Mouse (Mus musculus) CH12.LX (cell line): ENCODE measurements at regions not wholly inside any gene's neighbourhood (a gene's known extent, or its start where the extent isn't known, plus 50 kb on each side); places are given as distances from the start of the nearest gene placed in this dataset.
"Not testable (repeated sequence)": the region's sequence is repeated elsewhere in the genome, so short reads cannot be mapped to it uniquely, and the experiment has no call there.

Experiments
- DNase-seq: peaks from one replicate; pipeline ENCODE4 v3.0.0-alpha.2; 2013; ENCODE audit errors: extremely low read depth
- H3K27ac ChIP-seq: 2 replicates; pipeline ENCODE4 v1.5.1; 2012; ENCODE audit warnings: low read depth, mild to moderate bottlenecking, control low read depth, moderate library complexity; ENCODE audit not compliant: insufficient read depth
- H3K27me3 ChIP-seq: replicated peaks from 2 replicates; pipeline ENCODE3; 2012; ENCODE audit warnings: inconsistent platforms
- H3K36me3 ChIP-seq, 2 experiments: replicated peaks in 1 of 2; 2 replicates each; pipeline versions ENCODE3 to v1.6.1; 2012; ENCODE audit warnings: inconsistent platforms in 1 of 2, low read length in 1 of 2, mild to moderate bottlenecking in 1 of 2, mixed read lengths in 1 of 2, moderate library complexity in 1 of 2; ENCODE audit not compliant: control insufficient read depth in 1 of 2, insufficient read depth in 1 of 2
- H3K4me1 ChIP-seq, 2 experiments: 2 replicates each; pipeline ENCODE4 v1.6.1; 2012; ENCODE audit warnings: inconsistent platforms in 1 of 2, moderate library complexity in 1 of 2; ENCODE audit not compliant: insufficient read depth in 2 of 2, control insufficient read depth in 1 of 2
- H3K4me2 ChIP-seq: 2 replicates; pipeline ENCODE4 v1.6.1; 2012; ENCODE audit warnings: low read depth, mild to moderate bottlenecking, control low read depth; ENCODE audit not compliant: poor library complexity, insufficient read depth, severe bottlenecking
- H3K4me3 ChIP-seq, 3 experiments: fragments of 150-350 bp in 1 of 3; sonication (generic) in 1 of 3; replicated peaks in 1 of 3; 2 replicates each; pipeline versions ENCODE3 to v1.5.1; 2011 to 2012; ENCODE audit warnings: low read depth in 2 of 3, low read length in 2 of 3, mild to moderate bottlenecking in 2 of 3, moderate library complexity in 2 of 3, control low read depth in 1 of 3, improper control_type of control experiment in 1 of 3, inconsistent platforms in 1 of 3, mixed read lengths in 1 of 3; ENCODE audit not compliant: poor library complexity in 1 of 3
- H3K79me2 ChIP-seq: replicated peaks from 2 replicates; pipeline ENCODE4 v1.6.1; 2012; ENCODE audit warnings: mild to moderate bottlenecking, moderate library complexity; ENCODE audit not compliant: control insufficient read depth, poor library complexity, insufficient read depth, severe bottlenecking; ENCODE audit errors: extremely low read depth
- H3K9ac ChIP-seq: 2 replicates; pipeline ENCODE4 v1.6.1; 2012; ENCODE audit warnings: low read depth, mild to moderate bottlenecking, control low read depth, moderate library complexity; ENCODE audit not compliant: insufficient read depth
- H3K9me3 ChIP-seq: replicated peaks from 2 replicates; pipeline ENCODE3; 2012; ENCODE audit warnings: low read length, inconsistent platforms, mixed read lengths
- CHD2 ChIP-seq: IDR thresholded peaks from 2 replicates; pipeline ENCODE4 v1.6.1; 2011; ENCODE audit warnings: low read length, improper control_type of control experiment
- CTCF ChIP-seq, 2 experiments: IDR thresholded peaks in 1 of 2; conservative IDR thresholded peaks in 1 of 2; 2 replicates each; pipeline ENCODE4 v1.5.1; 2011 to 2012; ENCODE audit warnings: low read depth in 2 of 2, low read length in 2 of 2, improper control_type of control experiment in 1 of 2, inconsistent platforms in 1 of 2, mild to moderate bottlenecking in 1 of 2, moderate library complexity in 1 of 2
- MAX ChIP-seq: IDR thresholded peaks from 2 replicates; pipeline ENCODE4 v1.6.1; 2011; ENCODE audit warnings: low read length, improper control_type of control experiment
- MAZ ChIP-seq: IDR thresholded peaks from 2 replicates; pipeline ENCODE4 v1.6.1; 2012; ENCODE audit warnings: low read depth, mild to moderate bottlenecking, inconsistent platforms, low read length, improper control_type of control experiment, moderate library complexity
- PAX5 ChIP-seq: IDR thresholded peaks from 2 replicates; pipeline ENCODE4 v1.6.1; 2012; ENCODE audit warnings: low read length, inconsistent platforms, mixed read lengths
- SIN3A ChIP-seq: IDR thresholded peaks from 2 replicates; pipeline ENCODE4 v1.6.1; 2012; ENCODE audit warnings: low read length, improper control_type of control experiment, inconsistent platforms
- ZKSCAN1 ChIP-seq: IDR thresholded peaks from 2 replicates; pipeline ENCODE4 v1.6.1; 2012; ENCODE audit warnings: low read depth, inconsistent platforms, low read length, improper control_type of control experiment, borderline replicate concordance
- dilution Hi-C: fragments of 300-500 bp; cut with MboI; formaldehyde crosslinking; loops from 2 replicates; pipeline ENCODE4 v1.14.3; 2020; ENCODE audit warnings: low sequenced_read_pairs; ENCODE audit not compliant: extremely low pct_unique_long_range_greater_than_20kb, extremely low pct_ligation_motif_present
- in situ Hi-C: fragments of 300-500 bp; cut with MboI; formaldehyde crosslinking; loops from 3 replicates; pipeline ENCODE4 v1.14.3; 2019; ENCODE audit warnings: low sequenced_read_pairs, low pct_ligation_motif_present, low pct_unique_long_range_greater_than_20kb, mixed read lengths

- in situ Hi-C loops, result no loop called here
- H3K27ac ChIP-seq, result no peak overlapping the region
- H3K4me3 ChIP-seq, result no peak overlapping the region
- TF ChIP-seq MAX (no peak), CHD2 (no peak), ZKSCAN1 (no peak), MAZ (no peak), PAX5 (no peak)
- H3K4me2 ChIP-seq, result no peak overlapping the region
- no peaks in the 10 kb centered on the region for H3K4me1 ChIP-seq
- dilution Hi-C loops, result no loop called here
- no peaks in the 10 kb centered on the region for H3K79me2 ChIP-seq
- no peaks in the 10 kb centered on the region for H3K9me3 ChIP-seq
- no peaks in the 10 kb centered on the region for H3K36me3 ChIP-seq
- no peak overlapping the region for H3K9ac ChIP-seq
- H3K27me3 ChIP-seq, result peaks cover 13% of the 10 kb centered on the region
- no peak for DNase-seq
Observed at GRCm38 (mm10) chr16:58155538-58155937, 252.7 kb upstream of the Dcbld2 start.

GRCm38 (mm10) chr16:58178744-58179401 is 229.4 kb upstream of the Dcbld2 start:
- dilution Hi-C loops (no loop called here), in situ Hi-C loops (no loop called here)

GRCm38 (mm10) chr16:58179981-58180380 is 228.3 kb upstream of the Dcbld2 start:
- H3K4me1 ChIP-seq, in situ Hi-C loops: not testable (repeated sequence)

More at GRCm38 (mm10) chr16:58178744-58179401, 229.4 kb upstream of the Dcbld2 start:
- no peaks in the 10 kb centered on the region for H3K36me3 ChIP-seq
- H3K4me1 ChIP-seq, result peaks cover 0 to 3% of the 10 kb centered on the region in 2 experiments; a peak in 1 of 4 replicates
- no peak overlapping the region for H3K27ac ChIP-seq
- no peaks in the 10 kb centered on the region for H3K79me2 ChIP-seq
- TF ChIP-seq SIN3A (no peak), CTCF (conservative IDR thresholded peaks at IDR 0.05 in 1 of 2, IDR thresholded peaks at IDR 0.05 in 1 of 2; ENCODE audit: low read depth in 2 of 2, low read length in 2 of 2) (no peak)
- H3K4me2 ChIP-seq, result no peak overlapping the region
- H3K9ac ChIP-seq, result no peak overlapping the region
- no peaks in the 10 kb centered on the region for H3K9me3 ChIP-seq
- no peak overlapping the region for H3K4me3 ChIP-seq
- DNase-seq, result no peak
- H3K27me3 ChIP-seq, result peaks cover 12% of the 10 kb centered on the region

More at GRCm38 (mm10) chr16:58179981-58180380, 228.3 kb upstream of the Dcbld2 start:
- H3K79me2 ChIP-seq, H3K9me3 ChIP-seq, H3K36me3 ChIP-seq, dilution Hi-C loops, H3K4me2 ChIP-seq, H3K27ac ChIP-seq, H3K9ac ChIP-seq, H3K4me3 ChIP-seq, DNase-seq: not testable (repeated sequence)
- peaks cover 12% of the 10 kb centered on the region for H3K27me3 ChIP-seq
